Mouse (Mus musculus) T-helper 2 cell (primary cell): ENCODE results near the gene Spint5.

Source experiments
- in situ Hi-C: fragments of 300-600 bp; cut with MboI, MseI; formaldehyde crosslinking; loops from one replicate; pipeline ENCODE4 v1.15.1; 2025; ENCODE audit warnings: high pct_unique_total_duplicates

Spint5 gene

DNA sequence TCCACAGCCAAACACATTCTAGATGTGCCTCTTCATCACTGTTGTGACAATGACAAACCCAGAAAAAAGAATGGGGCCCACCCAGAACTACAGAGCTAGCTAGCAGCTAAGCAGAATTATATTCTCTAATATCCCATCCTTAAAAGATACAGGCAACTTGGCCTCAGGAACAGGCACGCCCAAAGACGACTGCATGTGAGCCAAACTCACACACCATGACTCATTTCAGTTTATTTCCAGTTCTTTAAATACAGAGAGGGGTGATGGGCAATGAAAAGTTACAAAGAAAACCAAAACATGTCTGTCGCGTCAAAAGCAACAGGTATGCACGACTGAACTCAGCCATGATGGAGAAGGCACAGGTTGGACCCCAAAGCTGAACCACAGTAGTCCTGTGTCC is 20.3 kb downstream of the Spint5 start:
- in situ Hi-C loops, result no loop called here

DNA sequence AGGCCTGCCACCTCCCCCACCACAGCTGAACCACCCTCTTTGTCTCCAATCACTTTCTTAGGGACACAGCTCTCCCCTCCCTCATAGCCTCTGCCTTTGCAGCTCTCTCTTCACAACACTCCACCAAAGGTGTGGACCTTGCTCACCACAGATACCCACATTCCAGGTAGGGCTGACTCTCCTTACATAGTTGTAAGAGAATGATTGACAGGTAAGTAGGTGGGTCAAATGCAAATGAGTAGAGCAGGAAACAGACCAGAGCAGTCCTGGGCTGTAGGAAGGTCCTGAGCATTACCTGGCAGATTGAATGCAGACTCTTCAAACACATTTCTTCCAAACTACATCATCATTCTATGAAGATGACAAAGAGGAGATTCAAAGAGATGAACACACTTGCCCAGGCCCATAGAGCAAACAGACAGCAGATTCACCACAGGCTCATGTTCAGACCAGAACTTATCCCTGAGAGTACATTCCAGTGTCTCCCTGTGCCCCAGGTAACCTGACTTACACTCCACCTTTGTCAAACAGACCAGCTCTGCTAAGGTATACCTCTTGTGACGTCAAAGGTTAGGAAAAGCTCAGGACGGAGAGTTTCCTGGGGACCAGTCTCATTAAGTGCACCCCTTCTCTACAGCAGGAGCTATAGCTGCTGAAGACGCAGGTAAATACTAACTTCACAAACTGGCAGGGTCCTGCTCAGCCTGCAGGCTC is 22.4 kb downstream of the Spint5 start:
- in situ Hi-C loops, result no loop called here

DNA sequence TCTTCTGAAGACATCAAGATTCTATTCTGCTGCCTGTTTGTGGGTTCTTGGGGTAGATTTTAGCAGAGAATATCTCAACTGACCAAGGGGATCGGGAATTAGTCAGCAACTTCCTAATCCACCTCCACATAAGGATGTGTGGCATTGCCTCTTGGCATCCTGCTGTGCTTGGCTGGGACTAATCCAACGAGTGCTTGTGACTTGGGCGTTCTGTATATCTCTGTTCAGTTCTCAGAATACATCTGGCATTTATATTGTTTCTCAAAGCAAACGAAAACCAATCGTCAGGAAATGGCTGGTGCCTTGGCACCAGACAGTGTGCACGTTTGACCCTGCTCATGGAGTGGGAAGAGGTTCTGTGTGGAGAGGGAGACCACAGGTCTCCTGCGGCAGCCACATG is 24.8 kb downstream of the Spint5 start:
- in situ Hi-C loops, result no loop called here

DNA sequence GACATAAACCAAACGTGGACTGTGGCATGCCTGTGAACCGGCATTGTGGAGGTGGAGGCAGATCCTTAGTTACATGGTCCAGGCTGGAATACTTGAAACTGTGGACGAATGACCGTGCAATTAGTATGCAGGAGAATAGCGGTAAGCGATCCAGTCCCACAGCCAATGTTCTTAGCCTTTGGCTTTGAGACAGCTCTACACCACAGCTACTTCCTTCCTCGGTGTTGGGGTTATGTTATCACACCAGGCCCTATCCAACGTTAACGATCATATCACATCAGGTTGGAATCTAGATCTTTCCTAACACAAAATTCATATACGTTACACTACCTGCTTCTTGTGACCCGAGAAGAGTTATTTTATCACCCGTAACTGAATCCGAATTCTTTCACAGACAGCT is 29.9 kb downstream of the Spint5 start:
- in situ Hi-C loops, result no loop called here

DNA sequence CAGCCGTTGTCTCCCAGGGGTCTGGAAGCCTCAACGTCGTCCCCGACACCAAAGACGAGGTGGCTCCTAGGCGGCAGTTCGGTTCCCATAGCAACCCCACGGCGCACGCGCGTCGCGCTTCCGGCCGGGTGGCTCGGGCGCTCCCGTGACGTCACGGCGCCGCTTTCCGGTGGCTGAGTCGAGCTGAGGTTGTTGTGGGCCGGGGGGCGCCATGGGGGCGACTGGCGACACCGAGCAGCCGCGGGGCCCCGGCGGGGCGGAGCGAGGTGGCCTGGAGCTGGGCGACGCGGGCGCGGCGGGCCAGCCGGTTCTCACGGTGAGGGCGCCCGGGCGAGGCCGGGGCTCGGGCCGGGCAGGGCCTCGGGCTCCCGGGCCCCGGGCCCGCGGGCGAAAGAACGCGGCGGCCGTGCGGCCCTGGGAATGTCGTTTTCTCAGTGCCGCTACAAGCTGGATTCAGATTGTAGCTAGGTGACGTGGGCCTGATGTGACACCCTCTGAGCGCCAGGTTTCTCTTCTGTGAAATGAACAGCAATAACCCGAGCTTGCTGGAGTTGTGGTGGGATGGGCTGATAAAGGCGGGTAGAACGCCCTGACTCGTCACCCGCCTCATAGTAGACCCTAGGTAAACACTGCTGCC is 30.9 kb downstream of the Spint5 start, which contains the start of the genes Wfdc3 and Dnttip1:
Gene Wfdc3 (minus strand): TSS at position 89 of the 637 bp plus-strand sequence.
Gene Dnttip1 (plus strand): TSS at position 141 of the 637 bp plus-strand sequence.
- in situ Hi-C loops, result no loop called here

DNA sequence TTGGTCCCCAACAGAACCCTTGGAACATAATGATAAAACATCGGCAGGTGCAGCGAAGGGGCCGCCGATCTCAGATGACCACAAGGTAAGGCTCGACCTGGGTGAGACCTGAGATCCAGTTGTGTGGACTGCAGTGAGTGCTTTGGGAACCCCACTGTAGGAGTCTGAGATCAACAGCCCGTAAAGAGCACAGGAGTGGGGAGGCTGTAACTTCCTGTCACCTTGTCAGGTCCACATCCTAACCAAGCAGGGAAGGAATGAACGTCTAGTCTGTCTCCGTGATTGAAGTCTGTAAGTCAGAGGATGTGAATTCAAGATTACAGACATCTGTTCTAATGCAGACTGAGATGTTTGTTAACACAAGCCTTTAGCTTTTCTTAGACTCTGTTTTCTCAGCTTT is 31.6 kb downstream of the Spint5 start:
- in situ Hi-C loops, result no loop called here

DNA sequence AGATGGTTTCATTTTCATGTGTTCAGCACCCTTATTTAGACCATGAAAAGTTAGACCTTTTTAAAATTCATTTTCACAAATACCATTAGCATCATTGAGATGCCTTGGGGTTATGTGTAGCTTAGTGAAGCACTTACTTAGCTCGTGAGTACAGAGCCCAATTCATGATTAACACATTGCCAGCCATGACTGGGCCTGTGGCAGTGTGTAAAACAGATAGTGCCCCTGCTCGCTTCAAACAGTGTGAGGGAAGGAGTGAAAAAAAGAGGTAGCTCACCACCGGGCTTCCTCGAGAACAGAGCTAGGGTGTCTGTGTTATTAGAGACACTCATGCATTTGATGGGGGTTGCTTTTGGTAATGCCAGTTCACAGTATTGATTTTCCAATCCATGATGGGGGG is 33.1 kb downstream of the Spint5 start:
- in situ Hi-C loops, result no loop called here

DNA sequence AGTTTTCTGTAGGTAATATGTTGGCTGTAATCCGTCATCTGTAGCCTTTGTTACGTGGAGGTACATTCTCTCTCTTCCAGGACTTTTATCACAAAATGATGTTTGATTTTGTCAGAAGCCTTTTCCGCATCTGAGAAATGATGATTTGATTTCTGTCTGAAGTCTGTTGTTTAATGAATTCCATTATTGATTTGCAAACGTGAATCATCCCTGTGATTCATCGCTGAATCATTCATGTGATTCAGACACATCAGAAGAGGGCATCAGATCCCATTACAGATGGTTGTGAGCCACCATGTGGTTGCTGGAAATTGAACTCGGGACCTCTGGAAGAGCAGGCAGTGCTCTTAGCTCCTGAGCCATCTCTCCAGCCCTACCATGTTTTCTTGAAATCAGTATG is 33.9 kb downstream of the Spint5 start:
- in situ Hi-C loops, result no loop called here

DNA sequence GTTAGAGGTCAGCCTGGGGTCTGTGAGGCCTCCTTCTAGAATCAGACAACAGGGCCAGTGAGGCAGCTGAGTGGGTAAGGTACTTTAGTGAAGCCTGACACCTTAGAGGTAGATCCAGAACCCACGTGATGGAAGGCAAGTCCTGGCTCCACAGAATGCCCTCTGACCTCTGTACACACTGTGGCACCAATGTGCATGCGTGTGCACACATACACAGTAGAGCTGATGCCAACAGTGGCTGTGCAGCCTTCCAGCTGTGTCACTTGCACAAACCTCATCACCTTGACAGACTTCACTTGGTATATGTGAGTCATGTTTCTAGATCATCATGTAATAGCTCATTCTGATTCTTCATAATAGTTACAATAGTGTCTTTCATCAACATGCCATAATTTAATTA is 37.3 kb downstream of the Spint5 start:
- in situ Hi-C loops, result no loop called here

DNA sequence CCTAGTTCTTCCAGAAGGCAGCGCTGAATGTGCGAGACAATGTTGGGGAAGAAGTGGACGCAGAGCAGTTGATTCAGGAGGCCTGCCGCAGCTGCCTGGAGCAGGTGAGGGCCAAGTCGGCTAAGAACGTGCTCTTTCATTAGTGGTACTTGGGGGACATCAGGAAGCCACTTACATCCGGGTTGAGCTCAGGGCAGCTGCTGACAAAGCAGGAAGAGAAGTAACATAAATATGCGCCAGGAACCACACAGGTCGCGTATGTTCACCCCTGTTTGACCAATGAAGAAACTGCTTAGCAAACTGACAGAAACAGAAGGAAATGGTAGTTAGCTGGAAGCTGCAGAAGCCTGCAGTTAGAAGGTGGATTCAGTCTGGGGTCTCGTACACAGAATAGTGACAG is 39.0 kb downstream of the Spint5 start:
- in situ Hi-C loops, result no loop called here

DNA sequence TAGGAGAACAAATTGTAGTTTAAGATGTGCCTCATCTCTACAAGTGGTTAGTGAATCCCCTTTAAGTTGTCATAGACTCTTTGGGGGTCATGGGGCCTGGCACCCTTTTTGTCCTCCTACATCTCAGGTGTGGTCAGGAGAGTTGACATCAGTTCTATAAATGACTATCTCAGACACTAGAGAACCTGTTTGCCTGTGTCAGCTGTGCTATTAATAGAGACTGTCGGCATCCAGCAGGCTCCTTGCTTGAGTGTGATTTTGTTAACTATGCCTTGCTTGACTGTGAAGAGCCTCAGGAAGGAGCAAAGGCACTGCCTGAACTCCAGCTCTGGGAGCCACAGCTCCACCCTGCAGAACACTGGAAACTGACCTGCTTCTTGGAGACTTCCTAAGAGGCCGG is 39.7 kb downstream of the Spint5 start:
- in situ Hi-C loops, result no loop called here

DNA sequence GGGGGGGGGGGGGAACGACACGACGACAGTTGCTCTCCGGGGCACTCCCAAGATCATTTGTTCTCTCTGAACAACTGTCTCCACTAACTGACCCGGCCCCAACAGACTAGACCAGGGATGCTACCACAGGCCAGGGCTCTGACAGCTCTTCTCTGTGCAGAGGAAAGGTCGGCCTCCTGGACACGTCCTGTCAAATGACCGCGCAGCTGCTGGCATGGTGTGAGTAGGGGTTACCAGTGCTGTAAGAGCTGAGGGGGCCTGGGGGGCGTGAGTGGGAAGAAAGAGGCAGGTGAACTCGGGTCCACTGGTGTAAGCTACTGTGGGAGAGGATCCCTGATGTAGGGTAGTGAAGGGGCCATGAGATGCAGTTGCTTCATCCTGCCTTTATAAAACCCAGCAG is 42.7 kb downstream of the Spint5 start:
- in situ Hi-C loops, result no loop called here

DNA sequence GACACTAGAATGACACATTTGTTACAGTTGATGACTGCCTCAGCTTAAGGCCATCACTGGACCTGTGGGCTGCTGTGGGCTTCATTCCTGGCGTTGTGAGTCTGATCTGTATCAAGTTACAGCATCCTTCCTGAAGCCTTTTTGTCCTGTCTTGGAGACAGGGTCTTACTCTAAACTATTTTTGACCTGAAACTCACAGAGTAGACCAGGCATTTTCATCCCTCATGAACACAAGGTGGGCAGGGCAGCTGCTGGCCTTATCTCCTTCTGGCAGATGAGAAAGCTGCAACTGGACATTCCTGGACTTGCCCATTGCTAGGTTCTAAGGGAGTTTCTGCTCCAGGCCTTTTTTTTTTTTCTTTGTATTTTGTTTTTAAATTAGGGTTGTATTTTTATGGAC is 43.6 kb downstream of the Spint5 start:
- in situ Hi-C loops, result no loop called here

DNA sequence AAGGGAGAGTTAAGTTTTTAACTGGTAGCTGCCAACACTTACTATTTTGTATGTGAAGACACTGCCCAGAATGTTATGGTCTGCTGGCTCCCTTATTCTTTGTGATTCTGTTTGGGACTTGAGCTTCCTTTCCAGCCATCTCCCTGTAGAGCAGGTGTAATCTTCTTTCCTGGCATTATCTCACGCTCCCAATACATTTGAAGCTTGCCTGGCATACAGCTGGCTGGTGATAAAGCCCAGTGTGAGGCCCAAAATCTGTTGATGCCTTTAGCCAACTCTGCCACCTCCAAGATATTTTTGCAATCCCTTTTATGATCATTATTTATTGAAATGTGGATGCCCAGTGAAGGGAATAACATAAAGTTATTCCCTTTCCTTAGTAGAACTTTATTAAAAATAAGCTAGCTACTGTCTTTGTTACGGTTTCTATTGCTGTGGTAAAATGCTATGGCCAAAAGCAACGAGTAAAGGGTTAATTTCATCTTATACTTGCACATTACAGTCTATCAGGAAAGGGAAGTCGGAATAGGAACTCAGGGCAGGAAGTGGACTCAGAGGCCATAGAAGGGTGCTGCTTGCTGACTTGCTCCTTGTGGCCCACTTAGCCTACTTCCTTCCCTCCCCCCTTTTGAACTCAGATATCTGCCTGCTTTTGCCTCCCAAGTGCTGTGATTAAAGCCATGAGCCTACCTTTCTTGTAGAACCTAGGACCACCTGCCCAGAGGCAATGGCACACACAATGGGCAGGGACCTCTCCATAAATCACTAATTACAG is 45.1 kb downstream of the Spint5 start:
- in situ Hi-C loops, result no loop called here

DNA sequence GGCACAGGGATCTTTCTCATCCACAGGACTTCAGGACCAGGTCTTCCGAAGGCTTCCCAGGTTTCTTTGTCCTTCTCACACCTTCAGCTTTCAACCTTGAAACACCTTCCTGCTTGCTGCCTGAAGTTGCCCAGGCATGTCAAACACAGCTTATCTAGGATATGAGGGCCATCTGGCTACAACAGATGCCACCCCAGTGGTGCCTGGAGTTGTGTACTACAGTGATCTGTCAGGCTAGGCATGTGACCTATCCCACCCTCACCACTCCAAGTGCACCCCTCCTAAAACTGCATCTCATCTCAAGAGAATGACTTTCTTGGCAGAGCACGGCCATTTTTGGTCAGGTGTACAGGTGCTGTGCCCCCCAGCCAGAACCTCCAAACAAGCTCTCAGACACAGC is 46.4 kb downstream of the Spint5 start:
- in situ Hi-C loops, result no loop called here

DNA sequence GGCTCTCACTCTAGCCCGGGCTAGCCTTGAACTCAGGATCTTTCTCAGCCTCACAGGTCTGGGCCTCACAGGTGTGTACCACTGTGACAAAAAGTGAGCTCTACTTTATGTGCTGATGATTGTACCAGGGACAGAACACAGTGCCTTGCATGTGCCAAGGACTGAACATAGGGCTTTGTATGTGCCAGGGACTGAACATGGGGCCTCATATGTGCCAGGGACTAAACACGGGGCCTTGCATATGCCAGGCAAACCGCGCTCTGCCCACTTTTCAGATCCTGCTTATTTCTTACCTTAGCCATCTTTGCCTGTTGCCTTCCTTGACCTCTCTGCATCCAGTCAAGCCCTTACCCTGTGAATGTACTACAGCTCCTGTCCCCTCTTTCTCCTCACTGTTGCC is 46.9 kb downstream of the Spint5 start:
- in situ Hi-C loops, result no loop called here

DNA sequence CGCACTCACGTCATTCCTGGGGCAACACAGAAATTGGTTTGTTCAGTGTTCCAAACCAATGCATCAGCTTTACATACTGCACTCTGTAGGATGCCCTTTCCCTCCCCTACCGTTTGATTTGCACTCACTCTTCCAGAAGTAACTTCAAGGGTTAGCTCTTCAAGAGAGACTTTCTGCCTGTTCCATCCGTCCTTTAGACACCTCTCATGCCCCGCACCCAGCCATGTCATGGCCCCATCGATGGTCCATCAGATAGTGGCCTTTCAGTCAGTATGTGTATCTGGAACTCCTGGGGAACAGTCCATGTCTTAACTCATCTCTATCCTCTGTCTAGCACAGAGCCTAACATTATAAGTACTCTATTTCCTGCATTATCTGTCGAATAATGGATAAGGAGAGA is 47.5 kb downstream of the Spint5 start:
- in situ Hi-C loops, result no loop called here

DNA sequence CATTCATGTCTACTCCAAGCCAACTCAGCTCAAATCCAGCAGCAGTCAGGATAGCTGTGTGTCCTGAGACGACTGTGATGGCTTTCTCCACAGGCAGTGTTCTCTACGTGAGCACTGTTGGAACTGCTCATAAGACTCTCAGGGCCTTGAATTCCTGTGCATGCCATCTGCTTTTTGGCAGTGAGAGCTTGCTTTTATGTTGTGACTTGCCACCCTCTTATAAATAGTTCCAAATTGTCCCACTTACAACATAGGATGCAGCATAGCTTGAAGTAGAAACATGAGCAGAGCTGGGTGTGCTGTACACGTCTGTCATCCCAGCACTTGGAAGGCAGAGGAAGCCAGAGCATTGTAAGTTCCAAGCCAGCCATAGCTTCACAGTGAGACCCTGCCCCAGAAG is 50.7 kb downstream of the Spint5 start:
- in situ Hi-C loops, result no loop called here
